Mouse (Mus musculus) CD4-positive, CD25-positive, alpha-beta regulatory T cell, adult 2 months (primary cell): ENCODE data around the gene Cltc.

Source experiments
- DNase-seq: peaks from one replicate; pipeline ENCODE4 v3.0.0-alpha.2; 2012; ENCODE audit warnings: low read depth, low spot score

Cltc gene

GRCm38 (mm10) chr11:86683395-86684125, 73.8 kb downstream of the Cltc start, which contains the start of the genes Vmp1 and Ptrh2:
Gene Vmp1 (minus strand): TSS chr11:86683836.
Gene Ptrh2 (plus strand): TSS chr11:86683985.
- peak; percentile 94 for DNase-seq

- no peak for DNase-seq
Observed at GRCm38 (mm10) chr11:86682861-86683260, 74.5 kb downstream of the Cltc start.

GRCm38 (mm10) chr11:86681423-86681822, 75.9 kb downstream of the Cltc start:
- DNase-seq: no peak

DNA sequence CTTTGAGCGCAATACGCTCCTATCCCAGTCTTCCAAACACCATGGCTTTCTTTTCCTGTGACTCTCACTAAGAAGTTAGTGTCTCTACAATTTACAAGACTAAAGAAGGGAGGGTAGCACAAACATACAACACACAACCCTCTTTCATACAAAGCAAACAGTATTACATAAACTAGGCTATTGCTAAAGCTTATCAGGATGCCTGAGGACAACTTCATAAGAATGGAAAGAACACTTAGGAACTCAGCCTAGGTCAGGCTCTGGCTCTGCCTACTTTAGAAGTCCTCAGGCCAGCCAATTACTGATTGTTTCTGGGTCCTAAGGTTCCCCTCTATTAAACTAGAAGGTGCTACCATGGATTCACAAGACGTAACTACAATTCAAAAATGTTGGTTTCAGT, 76.6 kb downstream of the Cltc start:
- DNase-seq: no peak

DNA sequence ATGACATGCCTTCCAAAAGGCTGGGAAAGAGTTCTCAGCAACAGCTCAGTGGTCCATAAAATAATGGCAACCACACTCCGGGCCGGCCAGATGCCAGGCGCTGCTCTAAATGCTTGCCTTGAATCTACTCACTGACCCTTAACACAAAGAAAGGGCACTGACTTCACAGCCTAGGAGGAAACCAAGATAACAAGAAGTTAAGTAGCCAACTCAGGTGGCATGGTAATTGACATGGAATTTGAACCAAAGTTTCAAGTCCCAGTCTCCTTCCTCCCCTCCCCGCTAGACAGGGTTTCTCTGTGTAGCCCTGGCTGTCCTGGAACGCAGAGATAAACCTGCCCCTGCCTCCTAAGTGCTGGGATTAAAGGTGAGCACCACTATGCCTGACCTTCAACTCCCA, 78.4 kb downstream of the Cltc start:
- no peak for DNase-seq

DNA sequence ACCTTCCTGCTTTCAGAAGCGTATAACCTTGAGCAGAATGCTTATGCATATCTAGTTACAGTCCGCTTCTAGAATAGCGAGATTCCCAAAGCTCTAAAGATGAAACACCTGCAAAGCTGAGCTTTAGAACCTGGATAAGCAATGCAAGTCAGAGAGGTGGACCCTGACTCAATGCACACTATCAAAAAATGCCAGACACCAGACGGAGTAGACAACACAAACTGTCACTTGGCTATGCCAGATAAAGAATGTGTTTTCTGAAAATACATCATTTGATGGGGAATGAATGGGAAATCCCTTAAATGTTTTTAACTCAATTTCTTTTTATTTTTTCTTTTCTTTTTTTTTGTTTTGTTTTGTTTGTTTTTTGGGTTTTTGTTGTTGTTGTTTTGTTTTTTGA, 81.8 kb downstream of the Cltc start:
- no peak for DNase-seq

GRCm38 (mm10) chr11:86672772-86673171, 84.6 kb downstream of the Cltc start:
- DNase-seq: no peak

- no peak for DNase-seq
Observed at GRCm38 (mm10) chr11:86671041-86671675, 86.2 kb downstream of the Cltc start.

- DNase-seq: no peak
Observed at GRCm38 (mm10) chr11:86668169-86668568, 89.2 kb downstream of the Cltc start.

- DNase-seq: no peak
Observed at GRCm38 (mm10) chr11:86667553-86667952, 89.8 kb downstream of the Cltc start.

GRCm38 (mm10) chr11:86664406-86664805, 93.0 kb downstream of the Cltc start:
- DNase-seq: no peak

- no peak for DNase-seq
Observed at GRCm38 (mm10) chr11:86663977-86664376, 93.4 kb downstream of the Cltc start.

GRCm38 (mm10) chr11:86662986-86663895, 94.1 kb downstream of the Cltc start:
- no peak for DNase-seq

DNA sequence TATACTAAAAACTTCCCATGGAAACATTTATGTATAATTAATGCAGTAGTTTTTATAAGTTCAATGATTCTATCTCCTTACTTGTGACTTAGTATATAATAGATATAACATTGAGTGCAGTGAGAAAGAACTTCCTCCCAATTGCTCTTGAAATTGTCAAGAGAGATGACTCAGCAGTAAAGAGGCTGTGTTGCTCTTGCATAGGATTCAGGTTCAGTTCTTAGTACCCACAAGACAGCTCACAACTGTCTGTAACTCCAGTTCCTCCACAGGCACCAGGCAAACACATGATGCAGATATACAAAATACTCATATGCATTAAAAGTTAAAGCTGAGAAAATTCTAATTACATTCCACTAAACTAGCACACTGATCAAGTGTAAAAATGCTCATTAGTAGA, 99.5 kb downstream of the Cltc start:
- DNase-seq: no peak

GRCm38 (mm10) chr11:86656849-86657567, 100.4 kb downstream of the Cltc start:
- DNase-seq: no peak

DNA sequence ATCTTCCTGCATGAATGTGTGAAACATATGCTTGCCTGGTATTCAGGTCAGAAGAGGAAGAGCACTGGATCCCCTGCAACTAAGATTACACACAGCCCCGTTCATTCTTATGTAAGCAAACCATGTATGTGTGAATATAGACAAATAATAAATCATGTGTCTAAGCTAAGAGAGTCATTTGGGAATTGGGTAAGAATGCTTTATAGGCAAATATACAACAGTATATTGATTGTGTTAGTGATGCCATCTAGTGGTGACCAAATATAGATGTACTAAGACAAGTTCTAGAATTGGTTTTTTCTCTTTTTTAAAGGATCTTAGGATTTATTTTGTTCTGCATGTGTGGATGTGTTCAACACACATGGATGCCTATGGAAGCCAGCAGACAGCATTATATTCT, 101.7 kb downstream of the Cltc start:
- peak; percentile 72 for DNase-seq

GRCm38 (mm10) chr11:86654096-86654495, 103.3 kb downstream of the Cltc start:
- no peak for DNase-seq

DNA sequence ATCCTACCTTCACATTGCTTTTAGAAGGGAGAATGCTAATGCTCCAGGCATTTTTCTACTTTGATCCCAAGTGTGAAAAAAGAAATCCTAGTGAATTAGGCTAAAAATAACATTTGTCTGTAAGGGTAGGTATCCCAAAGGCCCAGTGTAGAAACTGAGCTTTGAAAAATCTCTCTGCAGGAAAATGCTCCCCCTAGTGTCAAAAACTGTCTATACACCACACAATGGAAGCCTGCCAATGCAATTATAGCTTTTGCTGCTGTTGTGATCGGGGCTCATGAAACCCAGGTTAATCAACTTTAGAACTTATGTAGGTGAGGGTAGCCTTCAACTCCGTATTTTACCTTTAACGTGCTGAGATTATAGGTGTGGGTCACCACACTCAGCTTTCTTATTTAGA, 103.9 kb downstream of the Cltc start:
- DNase-seq: peak; percentile 84

DNA sequence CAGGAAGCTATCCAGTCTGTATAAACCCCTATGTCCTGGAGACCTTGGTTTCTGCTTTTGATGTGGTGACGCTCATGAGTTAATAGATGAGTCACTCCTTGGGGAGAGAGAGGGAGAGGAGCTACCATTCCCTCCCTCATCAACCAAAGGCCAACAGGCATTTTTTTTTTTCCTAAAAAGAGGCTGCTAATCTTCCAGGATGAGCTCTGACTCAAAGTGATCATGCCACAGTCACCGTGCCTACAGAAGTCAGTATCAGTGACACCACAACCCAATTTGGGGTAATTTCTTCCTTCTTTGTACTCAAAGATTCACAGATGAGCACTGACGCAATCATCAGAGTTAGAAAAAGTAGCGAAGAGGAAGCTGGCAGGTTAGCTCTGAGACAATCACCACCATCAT, 104.8 kb downstream of the Cltc start:
- peak; percentile 61 for DNase-seq

DNA sequence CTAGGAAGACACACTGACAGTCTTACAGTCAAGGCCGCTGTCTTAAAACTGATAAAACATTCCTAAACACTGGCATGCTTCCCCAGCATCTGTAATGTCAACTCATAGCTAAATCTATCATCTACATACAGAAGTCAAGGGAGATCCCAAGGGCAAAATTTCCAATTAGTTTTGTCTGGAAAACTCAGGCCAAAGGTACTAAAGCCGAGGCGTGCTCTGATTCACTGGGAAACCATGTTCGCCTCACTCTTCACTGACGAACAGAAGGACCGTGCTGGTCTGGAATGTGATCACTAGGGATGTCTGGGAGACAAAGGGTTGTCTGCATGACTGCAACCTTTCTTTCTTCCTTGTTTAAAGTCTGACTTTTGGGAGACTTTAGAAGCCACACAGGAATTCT, 106.7 kb downstream of the Cltc start:
- DNase-seq: no peak

GRCm38 (mm10) chr11:86649542-86649941, 107.8 kb downstream of the Cltc start:
- DNase-seq: no peak
